Mouse (Mus musculus): Measurements from ENCODE around the gene Rprd1b. TPM values are rescaled to one million over a fixed set of nuclear protein-coding genes. Genes with fewer than 3 reads are reported as not detected.

Gene Rprd1b
- total RNA-seq, 2 experiments from 2014 or later, result 25.0 to 39.9 TPM

DNA sequence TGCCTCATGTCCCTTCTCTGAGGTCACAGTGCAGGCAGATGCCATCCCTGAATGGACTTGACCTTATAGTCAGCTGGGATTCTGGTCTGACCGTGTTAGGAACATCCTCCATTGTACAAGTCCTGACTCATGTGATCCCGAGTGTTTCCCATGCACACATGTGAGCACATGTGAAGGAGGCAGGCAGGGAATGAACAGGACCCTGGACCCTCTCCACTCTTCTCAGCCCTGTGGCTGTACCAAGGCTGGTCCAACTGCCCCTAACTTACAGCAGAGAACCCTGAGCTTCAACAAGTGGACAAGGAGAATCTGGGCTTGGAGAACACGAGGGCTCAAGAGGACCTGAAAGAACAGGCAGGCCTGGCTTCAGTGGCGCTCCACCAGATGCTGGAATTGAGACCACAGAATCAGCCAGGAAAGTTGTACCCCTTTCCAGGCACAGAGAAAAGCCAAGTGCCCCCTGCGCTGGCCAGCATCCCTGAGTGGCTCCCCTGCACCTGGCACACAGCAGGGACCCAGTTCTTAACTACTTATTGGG, 117.3 kb downstream of the Rprd1b start:
- no peak for DNase-seq

DNA sequence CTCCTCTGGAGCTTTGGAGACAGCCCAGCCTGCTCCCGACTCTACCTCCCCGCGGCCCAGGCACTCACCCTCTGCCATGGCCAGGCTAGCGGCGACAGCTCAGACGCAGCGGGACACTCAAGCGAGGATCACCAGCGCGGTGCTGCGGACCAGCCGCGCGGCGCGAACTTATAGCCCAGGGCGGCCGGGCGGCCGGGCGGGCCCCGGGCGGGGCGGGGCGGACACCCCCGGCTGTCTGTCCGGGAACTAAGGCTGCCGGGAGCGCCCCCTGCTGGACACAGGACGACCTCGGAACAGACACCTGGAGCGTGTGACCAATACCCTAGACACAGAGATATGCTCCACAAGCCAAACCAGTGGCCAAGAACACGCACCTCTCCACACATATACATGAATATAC, 117.9 kb downstream of the Rprd1b start, which contains the start of gene Tgm2:
Gene Tgm2 (minus strand): TSS at position 214 of the 400 bp plus-strand sequence.
- DNase-seq, result peak; percentile 96

DNA sequence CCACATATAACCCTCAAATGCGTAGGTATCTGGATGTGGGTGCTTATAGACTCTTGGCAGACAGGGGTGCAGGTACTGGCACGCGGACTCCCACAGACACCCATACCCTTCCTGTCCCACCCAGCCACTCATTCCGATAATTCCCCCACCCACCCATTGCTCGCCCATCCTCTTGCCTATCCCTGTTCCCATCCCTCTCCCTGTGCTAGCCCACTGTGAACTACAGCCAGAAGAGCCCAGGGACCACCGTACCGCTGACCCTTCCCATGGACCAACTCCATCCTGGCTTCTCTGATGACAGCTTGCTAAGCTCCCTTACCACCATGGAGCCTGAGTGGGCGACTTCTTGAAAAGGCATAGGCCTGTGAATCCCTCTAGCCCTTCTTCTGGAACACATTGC, 118.7 kb downstream of the Rprd1b start:
- no peak for DNase-seq

DNA sequence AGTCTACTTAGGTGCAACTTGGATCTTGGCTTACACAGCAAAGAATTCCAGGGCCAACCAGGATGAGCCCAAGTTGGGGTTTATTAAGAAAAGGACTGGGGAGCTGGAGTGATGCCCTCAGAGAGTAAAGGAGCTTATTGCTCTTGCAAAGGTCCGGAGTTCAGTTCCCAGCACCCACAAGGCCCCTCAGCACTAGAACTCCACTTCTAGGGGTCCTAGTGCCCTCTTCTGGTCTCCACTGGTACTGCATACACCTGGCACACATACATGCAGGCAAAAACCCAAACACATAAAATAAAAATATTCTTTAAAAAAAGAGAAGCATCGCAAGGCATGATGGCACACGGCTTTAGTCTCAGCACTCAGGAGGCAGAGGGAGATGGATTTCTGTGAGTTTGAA, 122.8 kb downstream of the Rprd1b start:
- no peak for DNase-seq

DNA sequence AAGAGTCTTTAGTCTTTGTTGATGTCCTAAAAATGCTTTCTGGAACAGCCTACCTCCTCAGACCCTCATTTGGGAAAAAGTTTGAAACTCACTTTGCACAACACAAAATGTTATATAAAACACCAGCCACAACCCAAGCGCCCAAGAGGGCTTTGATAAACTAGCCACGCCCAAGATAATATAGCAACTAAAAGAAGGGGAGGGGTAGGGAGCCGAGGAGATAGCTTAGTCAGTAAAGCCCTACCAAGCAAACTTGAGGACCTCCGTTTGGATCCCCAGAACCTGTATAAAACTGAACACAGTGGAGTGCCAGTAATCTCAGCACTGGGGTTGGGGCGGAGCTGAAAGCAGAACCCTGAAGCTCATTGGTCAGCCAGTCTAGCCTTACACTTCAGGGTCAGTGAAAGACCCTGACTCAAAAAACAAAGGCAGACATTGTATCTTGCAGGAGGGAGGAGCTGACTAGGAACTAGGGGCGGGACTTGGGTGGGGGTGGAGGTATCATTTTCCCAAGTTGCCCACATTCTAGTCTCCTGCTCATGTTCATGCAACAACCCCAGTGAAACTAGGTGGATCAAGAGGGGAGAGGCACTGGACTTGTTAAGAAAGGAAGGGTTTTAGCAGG, 124.5 kb downstream of the Rprd1b start:
- DNase-seq, result no peak

DNA sequence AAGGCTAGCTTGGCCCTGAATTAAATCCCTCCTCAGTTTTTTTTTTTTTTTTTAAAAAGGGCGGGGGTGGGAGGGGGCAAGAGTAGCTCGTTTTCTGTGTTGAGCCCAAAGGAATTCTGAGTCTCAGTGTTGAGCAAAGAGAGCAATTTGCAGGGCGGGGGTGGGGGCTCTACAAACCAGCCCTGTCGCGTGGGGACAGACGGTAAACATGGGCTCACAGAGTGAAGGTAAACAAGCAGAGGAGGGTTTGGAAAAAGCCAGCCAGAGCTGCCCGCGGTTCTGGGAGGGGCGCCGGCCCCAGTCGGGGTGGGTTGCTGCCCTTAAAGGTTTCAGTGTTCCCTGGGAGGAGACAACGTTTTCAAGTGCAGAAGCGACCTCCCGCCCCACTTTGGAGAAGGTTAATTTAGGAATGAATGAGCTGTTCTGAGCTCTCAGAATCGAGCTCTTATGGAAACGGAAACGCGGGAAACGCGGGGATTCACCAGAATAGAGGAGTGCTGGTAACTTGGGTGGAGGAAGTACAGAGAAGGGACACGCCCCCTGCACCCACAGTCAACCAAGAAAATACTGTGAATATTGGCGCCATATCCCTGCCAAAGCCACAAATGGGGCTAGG, 125.5 kb downstream of the Rprd1b start:
- peak; percentile 30 for DNase-seq

DNA sequence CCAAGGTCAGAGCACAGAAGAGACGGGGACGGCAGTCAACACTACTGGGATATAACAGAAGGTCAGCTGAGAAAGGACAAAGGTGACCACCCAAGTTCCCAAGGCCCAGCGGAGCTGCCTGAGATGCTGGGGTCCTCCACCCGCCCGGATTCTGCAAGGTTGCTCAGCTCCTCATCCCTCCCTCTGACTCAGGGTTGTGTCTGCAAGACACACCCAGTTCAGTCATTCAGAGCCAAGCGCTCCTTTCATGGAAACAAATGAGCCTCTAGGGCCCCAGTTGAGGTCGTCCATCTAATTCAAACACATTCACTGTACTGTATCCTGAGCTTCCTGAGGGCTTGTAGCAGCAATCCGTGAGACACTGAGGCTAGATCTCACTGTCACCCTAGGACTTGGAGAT, 126.3 kb downstream of the Rprd1b start:
- DNase-seq, result no peak

DNA sequence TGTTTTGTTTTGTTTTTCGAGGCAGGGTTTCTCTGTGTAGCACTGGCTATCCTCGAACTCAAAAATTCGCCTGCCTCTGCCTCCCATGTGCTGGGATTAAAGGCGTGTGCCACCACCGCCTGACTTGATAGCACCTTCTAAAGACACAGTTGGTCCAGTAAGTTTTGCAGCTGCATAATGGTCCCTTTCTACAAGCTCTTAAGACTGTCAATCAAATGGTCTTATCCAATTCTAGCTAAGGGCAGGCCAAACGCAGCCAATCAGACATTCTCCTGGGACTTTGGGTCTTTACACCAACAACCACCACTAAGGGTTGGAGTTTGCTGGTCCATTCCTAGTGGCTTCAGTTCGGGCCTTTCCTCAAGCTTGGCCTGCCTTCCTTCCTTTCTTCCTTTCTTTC, 126.8 kb downstream of the Rprd1b start:
- DNase-seq, result no peak

DNA sequence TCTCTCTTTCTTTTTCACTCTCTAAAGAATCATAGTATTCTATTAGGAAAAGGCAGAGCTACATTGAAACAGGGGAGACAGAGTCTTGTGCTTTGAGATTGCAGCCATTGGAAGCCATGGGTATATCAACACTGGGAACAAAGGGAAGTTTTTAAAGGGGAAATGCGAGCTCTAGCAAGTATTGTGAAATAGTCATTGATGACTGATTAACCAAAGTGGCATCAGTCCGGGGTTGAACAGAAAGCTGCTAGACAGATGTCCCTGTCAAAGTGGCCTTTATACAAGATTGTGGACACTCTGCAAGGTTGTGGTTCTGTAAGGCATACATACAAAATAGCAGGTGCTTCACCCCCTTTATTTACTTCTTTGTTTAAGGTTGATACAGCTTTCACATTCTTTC, 127.3 kb downstream of the Rprd1b start:
- DNase-seq, result no peak

DNA sequence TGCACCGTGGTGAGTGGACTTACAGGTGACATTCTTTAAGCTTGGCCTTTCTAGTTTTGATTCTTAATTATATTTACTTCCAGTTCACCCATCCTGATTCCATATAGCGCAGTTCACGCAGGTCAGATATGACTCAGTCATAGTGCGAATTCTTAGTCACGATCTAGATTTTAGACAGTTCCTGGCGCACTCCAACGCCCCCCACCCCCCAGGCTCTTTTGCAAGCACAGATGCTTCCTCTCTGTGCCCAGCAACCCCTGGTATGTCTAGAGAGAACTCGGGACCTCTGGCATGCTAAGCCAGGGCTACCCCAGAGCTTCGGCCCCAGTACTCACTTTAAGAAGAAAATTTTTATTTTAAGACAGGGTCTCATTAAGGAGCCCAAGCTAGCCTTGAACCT, 128.2 kb downstream of the Rprd1b start:
- DNase-seq, result no peak

DNA sequence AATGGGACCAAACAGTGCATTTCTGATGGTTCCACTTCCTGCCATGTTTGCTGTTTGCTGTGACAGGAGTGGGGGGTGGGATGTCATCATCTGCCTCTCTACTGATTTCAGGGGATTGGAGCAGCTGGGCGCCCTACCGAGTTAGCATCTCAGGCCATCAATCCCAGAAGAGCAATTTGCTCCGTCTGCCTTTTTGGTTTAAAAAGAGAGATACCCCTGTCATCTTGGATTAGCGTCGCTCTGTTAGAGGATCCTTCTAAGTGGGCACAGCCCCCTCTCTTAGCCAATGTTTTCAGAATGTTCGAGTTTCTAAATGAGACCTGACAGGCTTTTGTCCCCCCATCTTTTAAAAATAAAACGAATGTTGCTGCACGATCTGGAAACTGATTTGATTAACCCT, 129.4 kb downstream of the Rprd1b start:
- no peak for DNase-seq

DNA sequence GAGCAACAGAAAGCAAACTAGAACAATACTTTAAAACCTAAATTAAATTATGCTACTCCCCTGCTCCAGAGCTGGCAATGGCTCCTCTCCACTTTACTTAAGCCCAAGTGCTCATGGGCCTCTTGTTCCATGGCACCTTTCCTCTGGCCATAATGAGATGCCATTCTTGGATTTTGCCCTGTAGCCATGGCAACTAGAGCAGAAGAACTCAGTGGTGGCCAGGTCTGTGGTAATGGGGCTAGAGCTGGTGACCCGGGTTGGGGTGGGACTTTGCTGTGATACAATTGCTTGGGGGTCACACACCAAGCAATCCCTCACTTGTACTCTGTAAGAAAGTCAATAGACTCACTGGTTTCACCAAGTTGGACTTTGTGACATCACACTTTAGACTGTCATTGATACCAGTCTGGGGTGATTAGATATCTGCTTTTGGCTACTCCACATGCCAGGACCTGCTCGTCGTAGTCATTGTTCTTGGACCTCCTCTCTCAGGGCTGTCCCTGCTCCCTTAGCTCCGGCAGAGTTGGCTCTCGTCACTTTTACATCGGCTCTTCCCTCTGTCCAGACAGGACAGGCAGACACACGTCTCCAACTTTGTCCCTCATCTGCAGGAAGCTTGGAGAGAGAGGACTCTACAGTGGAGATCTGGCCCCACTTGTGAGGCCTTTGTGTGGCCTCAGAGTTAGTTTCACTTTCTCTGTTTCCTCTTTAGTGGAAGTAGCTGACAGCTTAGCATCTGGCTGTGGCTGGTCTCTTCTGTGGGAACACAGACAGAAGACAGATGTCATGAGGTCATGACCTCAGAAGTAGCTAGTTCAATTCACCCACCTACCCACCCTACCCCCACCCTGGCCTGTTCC, 131.3 kb downstream of the Rprd1b start:
- peak; percentile 32 for DNase-seq

DNA sequence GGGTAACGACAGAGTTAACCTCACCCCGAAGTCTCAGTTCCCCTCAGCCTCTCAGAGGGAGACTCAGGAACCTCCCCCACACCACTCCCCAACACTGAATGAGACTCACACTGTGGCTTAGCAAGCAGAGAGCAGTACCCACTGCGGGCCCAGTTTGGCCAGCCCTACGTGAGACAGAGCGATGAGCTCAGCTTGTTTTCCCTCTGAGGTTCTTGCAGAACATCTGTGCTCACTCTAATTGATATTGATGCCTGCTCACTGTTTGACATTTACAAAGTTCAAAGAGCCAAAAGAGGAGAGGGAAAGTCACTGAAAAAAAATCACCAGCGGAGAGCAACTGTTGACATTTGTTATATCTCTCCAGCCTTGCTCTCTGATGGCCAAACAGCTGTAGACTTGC, 133.5 kb downstream of the Rprd1b start:
- no peak for DNase-seq

DNA sequence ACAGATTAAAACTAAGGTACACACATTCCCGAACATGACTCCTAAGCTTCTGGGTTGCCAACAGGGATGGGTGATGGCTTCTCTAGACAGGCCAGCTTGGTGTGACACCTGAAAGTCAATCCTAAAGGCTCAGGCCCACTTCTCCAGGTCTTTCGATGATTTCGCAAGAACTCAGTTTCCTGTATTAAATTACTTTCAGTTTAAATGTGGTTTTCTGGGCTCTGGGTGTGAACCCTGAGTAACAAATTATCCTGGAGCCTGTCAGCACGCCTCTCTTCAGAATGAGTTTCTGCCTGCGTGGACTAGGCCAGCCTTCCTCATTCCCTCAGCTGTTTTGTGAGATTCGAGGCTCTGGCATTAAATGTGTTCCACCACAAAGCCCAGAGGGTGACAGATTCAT, 134.7 kb downstream of the Rprd1b start:
- no peak for DNase-seq

DNA sequence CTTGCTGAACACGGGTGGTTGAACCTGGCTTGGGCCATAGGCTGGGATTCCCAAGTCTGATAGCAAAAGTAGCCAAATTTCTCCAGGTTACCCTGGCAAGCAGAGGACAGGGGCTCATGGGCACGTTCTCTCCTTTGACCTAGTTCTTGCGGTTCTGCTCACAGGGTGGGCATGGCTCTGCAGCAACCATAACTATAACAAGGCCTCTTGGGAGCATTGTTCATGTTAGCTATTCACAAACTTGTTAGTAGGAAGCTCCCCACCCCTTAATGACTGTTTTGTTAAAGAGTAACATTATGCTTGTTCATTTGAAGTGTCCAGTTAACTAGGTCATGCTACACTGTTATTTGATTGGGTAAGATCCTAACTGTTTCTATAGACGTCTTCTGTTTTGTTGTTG, 137.5 kb downstream of the Rprd1b start:
- no peak for DNase-seq

DNA sequence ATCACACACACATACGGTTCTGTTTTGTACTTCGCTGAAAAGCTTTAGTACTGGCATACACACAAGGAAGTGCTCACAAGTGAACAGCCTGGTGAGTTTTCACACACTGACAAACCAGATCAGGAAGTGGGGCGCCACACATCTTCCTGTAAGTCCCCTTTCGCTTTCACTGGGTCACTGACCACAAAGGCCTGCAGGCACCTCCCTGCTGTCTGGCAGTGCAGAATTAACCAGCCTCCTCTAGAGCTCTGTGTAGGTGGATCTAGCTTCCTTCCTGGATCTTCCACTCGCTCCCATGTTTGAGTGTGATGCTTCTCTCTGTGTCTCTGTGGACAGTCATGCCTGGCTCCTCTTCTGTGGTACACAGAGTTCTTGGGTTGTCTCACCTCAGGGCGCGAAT, 138.3 kb downstream of the Rprd1b start:
- DNase-seq, result peak; percentile 27

DNA sequence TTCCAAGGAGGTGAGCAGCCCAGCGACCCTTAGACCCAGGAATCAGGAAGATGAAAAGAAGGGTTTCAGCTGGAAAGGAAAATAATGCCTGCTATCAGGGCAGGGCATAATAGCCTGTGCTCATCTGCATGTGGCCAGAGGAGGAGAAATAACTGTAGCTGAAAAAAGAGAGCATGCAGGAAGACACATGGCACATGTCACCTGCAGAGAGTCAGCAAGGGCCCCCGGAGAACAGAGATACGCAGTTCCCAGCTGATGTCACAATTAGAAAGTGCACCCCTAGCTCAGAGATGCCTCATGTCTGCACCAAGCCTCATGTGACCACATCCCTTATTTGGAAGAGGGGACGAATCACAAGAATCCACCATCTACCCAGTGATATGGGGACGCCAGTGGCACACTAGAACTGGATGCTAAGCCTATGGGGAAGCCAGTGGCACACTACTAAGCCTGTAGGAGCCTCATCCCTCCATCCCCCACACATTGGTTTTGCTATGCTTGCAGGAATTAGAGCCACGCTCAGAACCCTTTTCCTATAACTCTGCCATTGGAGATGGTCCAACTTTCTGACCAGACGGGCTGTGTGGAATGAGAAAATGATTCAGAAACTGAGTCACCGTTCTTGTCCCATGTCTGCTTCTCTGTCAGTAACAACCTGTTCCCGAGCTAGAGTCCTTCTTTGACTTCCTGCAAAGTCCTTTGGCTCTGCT, 139.4 kb downstream of the Rprd1b start:
- DNase-seq, result peak; percentile 32

DNA sequence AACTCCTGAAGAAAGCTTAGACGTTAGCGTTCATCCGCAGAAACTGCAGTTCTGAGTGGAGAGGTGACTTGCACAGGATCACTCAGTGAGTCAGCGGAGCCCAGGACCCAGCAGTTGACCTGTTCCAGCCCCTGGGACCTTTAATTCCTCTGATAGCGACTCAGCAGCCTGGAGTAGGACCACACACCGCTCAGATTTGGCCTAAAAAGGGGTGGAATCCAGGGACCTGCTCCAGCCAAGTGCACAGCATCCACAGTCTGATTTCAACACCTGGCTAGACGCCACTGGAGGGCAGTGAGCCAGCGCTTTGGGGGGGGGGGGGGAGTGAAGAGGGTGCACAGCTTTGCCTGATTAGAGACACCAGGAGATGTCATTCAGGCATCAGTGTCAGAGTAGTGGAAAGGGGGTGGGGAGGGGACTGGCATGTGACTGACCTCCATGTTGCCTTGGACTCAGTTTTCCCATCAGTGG, 140.5 kb downstream of the Rprd1b start:
- peak; percentile 61 for DNase-seq

DNA sequence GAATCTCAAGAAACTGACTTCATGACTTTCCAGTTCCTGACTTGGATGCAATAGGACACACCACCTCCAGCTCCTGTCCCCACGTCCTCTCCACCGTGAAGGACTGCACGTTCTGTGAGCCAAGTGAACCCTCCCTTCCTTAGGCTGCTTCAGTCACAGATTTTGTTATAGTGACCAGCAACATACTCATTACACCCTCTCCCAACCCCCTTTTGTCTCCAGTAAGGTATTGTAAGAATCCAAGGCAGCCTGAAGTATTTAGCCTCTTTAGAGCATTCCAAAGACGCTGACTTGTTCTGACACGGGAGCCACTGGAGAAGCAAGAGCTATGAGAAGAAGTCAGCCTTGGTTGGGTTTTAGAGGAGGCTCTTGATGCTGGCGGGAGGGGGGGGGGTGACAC, 141.1 kb downstream of the Rprd1b start:
- DNase-seq, result no peak

DNA sequence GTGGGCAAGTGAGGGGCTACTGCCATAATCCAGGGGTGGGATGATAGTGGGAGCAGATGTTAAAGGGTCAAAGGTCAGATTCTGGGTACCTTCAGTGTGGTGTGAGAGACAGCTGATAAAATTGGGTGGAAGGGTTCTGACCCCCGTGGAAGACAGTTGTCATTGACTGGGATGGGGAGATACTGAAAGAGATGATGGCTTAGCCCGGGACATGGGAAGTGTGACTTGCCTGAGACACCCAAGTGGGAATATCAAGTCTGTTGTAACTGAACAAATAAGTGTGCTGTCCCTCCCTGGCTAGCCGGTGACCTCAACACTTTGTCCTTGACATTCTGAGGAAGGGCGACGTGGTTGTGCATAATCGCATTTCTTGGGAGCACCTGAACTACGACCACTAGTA, 141.5 kb downstream of the Rprd1b start:
- DNase-seq, result no peak

DNA sequence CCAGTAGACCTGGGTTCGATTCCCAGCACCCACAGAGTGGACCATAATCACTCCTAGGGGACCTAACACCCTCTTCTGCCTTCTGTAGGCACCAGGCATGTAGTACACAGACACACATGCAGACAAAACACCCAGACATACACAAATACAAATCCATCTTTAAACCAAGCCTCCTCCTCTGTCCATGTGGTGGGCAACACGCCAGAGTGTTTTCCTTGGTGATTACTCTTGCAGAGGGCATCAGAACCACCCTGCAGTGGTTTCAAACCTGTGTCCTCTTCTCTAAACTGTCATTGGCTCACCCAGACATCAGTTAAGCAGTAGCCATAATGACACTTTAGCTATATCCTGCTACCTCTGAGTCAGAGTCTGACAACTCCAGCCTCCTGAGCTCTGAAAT, 142.1 kb downstream of the Rprd1b start:
- DNase-seq, result peak; percentile 38

DNA sequence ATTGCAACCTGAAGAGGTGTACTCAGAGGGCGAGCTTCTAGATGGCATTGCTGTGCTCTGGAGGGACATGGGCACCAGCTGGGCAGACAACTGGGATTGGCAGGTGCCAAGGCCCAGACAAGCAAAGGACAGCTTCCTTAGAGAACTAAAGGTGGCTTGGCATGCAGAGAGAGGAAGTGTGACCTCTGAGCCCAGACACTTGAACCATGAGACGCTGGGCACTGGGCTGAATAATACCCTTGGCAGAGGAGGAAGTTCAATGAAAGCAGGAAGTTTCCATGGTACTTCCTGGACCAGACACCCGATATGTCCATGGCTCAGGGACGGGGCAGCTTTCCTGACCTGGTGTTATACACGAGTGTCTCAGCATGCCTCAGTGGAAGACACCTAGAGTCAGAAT, 146.1 kb downstream of the Rprd1b start:
- no peak for DNase-seq
